Mouse (Mus musculus): ENCODE measurements around the gene Slc25a18. TPM values are rescaled to one million over a fixed set of nuclear protein-coding genes. Genes with fewer than 3 reads are reported as not detected.

The Slc25a18 gene
- polyA plus RNA-seq, 1 experiment from 2014 or later = 35.8 TPM

- WGBS = 97% methylated on average over 5 of the region's 5 CpGs
- H3K4me2 ChIP-seq (ENCODE audit: low read length) = no peak overlapping the region
Observed at GRCm38 (mm10) chr6:120841754-120842153, 68.4 kb downstream of the Slc25a18 start.

More at GRCm38 (mm10) chr6:120841754-120842153, 68.4 kb downstream of the Slc25a18 start:
- H3K9me3 ChIP-seq (ENCODE audit: control insufficient read depth, low read length) = no peaks in the 10 kb centered on the region
- ATAC-seq = no peak
- no peak overlapping the region for H3K9ac ChIP-seq (ENCODE audit: low read depth, low read length)
- H3K27me3 ChIP-seq (replicated peaks; ENCODE audit: control insufficient read depth, insufficient read depth, low read length) = no peaks in the 10 kb centered on the region
- H3K4me3 ChIP-seq (ENCODE audit: low read length) = no peak overlapping the region
- no peak overlapping the region for H3K27ac ChIP-seq (ENCODE audit: low read depth, low read length)
- peaks cover 7% of the 10 kb centered on the region for H3K4me1 ChIP-seq (ENCODE audit: control insufficient read depth, insufficient read depth, low read depth, low read length)
- H3K36me3 ChIP-seq (ENCODE audit: control insufficient read depth, insufficient read depth, low read length) = 0 out of 2 replicates have a peak, but pooled peaks cover 2% of the 10 kb centered on the region

Small RNA genes within 50 kb of the gene (microRNA-seq; reads per million reads assigned to microRNA genes)
- not detected for gene Gm25193

Other genes starting within 250 kb of the Slc25a18 start
- gene Hdhd5, start 242.3 kb upstream of the Slc25a18 start, polyA plus RNA-seq (2015; fragmentation: Nextera tagmentation; extraction: Ambion mirVana) = 16.1 and 16.6 TPM in 2 replicates
- 1.8 and 2.0 TPM in 2 replicates for gene Cecr2, start 107.2 kb upstream of the Slc25a18 start, polyA plus RNA-seq (2015; fragmentation: Nextera tagmentation; extraction: Ambion mirVana)
- 290 and 313 TPM in 2 replicates for gene Atp6v1e1, start 49.2 kb downstream of the Slc25a18 start, polyA plus RNA-seq (2015; fragmentation: Nextera tagmentation; extraction: Ambion mirVana)
- gene Bcl2l13, start 62.6 kb downstream of the Slc25a18 start, polyA plus RNA-seq (2015; fragmentation: Nextera tagmentation; extraction: Ambion mirVana) = 27.2 and 27.3 TPM in 2 replicates
- 43.0 and 45.6 TPM in 2 replicates for gene Bid, start 143.3 kb downstream of the Slc25a18 start, polyA plus RNA-seq (2015; fragmentation: Nextera tagmentation; extraction: Ambion mirVana)

Data from hindbrain, embryonic 16.5 days (tissue).